Mouse (Mus musculus): Measurements from ENCODE around the gene Vps50. TPM values are rescaled to one million over a fixed set of nuclear protein-coding genes. Genes with fewer than 3 reads are reported as not detected.

The Vps50 gene
- total and polyA plus RNA-seq, 3 experiments, result 3.2 to 14.8 (median 13.9) TPM

GRCm38 (mm10) chr6:3470706-3471105 lies 27.5 kb upstream of the Vps50 start:
- Histone ChIP-seq H3K4me3 (no peak overlapping the region), H3K79me2 (replicated peaks; ENCODE audit: control insufficient read depth, insufficient read depth, low read length) (no peaks in the 10 kb centered on the region), H3K4me1 (ENCODE audit: control insufficient read depth, insufficient read depth, low read length) (no peaks in the 10 kb centered on the region), H3K27me3 (ENCODE audit: control insufficient read depth, insufficient read depth, low read length) (no peaks in the 10 kb centered on the region), H3K9ac (ENCODE audit: low read depth, low read length) (no peak overlapping the region), H3K36me3 (ENCODE audit: control insufficient read depth, insufficient read depth, low read length) (no peaks in the 10 kb centered on the region), H3K27ac (no peak overlapping the region)
- no peak for TF ChIP-seq EP300 (IDR thresholded peaks at IDR 0.05; ENCODE audit: insufficient read depth, low read depth, low read length)
- intact Hi-C loops (cut with DNase I), result no loop called here
- no peak for DNase-seq
- WGBS, result 71% methylated on average over 2 of the region's 2 CpGs

GRCm38 (mm10) chr6:3476299-3476698 lies 21.9 kb upstream of the Vps50 start:
- no peaks in the 10 kb centered on the region for H3K27me3 ChIP-seq (ENCODE audit: control insufficient read depth, insufficient read depth, low read length)
- intact Hi-C loops (cut with DNase I), result no loop called here
- no peak for DNase-seq
- no peak for TF ChIP-seq CTCF (IDR thresholded peaks at IDR 0.05)
- TF ChIP-seq POLR2A (IDR thresholded peaks at IDR 0.05; ENCODE audit: insufficient read depth, low read depth, low read length), result no peak
- TF ChIP-seq EP300 (IDR thresholded peaks at IDR 0.05; ENCODE audit: insufficient read depth, low read depth, low read length), result no peak
- 52% methylated on average over 2 of the region's 2 CpGs for WGBS
- H3K4me3 ChIP-seq, result no peak overlapping the region
- H3K9ac ChIP-seq (ENCODE audit: low read depth, low read length), result no peak overlapping the region
- H3K27ac ChIP-seq, result no peak overlapping the region
- no peaks in the 10 kb centered on the region for H3K4me1 ChIP-seq (ENCODE audit: control insufficient read depth, insufficient read depth, low read length)
- H3K36me3 ChIP-seq (ENCODE audit: control insufficient read depth, insufficient read depth, low read length), result no peaks in the 10 kb centered on the region
- no peaks in the 10 kb centered on the region for H3K79me2 ChIP-seq (replicated peaks; ENCODE audit: control insufficient read depth, insufficient read depth, low read length)

GRCm38 (mm10) chr6:3479853-3480252 lies 18.3 kb upstream of the Vps50 start:
- Histone ChIP-seq H3K4me3 (no peak overlapping the region), H3K27me3 (ENCODE audit: control insufficient read depth, insufficient read depth, low read length) (no peaks in the 10 kb centered on the region), H3K9ac (ENCODE audit: low read depth, low read length) (no peak overlapping the region), H3K36me3 (ENCODE audit: control insufficient read depth, insufficient read depth, low read length) (no peaks in the 10 kb centered on the region), H3K79me2 (replicated peaks; ENCODE audit: control insufficient read depth, insufficient read depth, low read length) (no peaks in the 10 kb centered on the region), H3K4me1 (ENCODE audit: control insufficient read depth, insufficient read depth, low read length) (no peaks in the 10 kb centered on the region), H3K27ac (no peak overlapping the region)
- WGBS, result 73% methylated on average over 5 of the region's 5 CpGs
- TF ChIP-seq POLR2A (IDR thresholded peaks at IDR 0.05; ENCODE audit: insufficient read depth, low read depth, low read length) (no peak), CTCF (IDR thresholded peaks at IDR 0.05) (no peak), EP300 (IDR thresholded peaks at IDR 0.05; ENCODE audit: insufficient read depth, low read depth, low read length) (no peak)
- no peak for DNase-seq
- intact Hi-C loops (cut with DNase I), result no loop called here

GRCm38 (mm10) chr6:3481705-3482104 lies 16.5 kb upstream of the Vps50 start:
- H3K4me1 ChIP-seq (ENCODE audit: control insufficient read depth, insufficient read depth, low read length), result no peaks in the 10 kb centered on the region
- WGBS, result 52% methylated on average over 3 of the region's 3 CpGs
- no peak overlapping the region for H3K9ac ChIP-seq (ENCODE audit: low read depth, low read length)
- no peaks in the 10 kb centered on the region for H3K79me2 ChIP-seq (replicated peaks; ENCODE audit: control insufficient read depth, insufficient read depth, low read length)
- intact Hi-C loops (cut with DNase I), result no loop called here
- no peak overlapping the region for H3K27ac ChIP-seq
- H3K27me3 ChIP-seq (ENCODE audit: control insufficient read depth, insufficient read depth, low read length), result 0 out of 2 replicates have a peak, but pooled peaks cover 1% of the 10 kb centered on the region
- DNase-seq, result no peak
- H3K4me3 ChIP-seq, result no peak overlapping the region
- no peak for TF ChIP-seq EP300 (IDR thresholded peaks at IDR 0.05; ENCODE audit: insufficient read depth, low read depth, low read length)
- no peaks in the 10 kb centered on the region for H3K36me3 ChIP-seq (ENCODE audit: control insufficient read depth, insufficient read depth, low read length)

GRCm38 (mm10) chr6:3485133-3485532 lies 13.0 kb upstream of the Vps50 start:
- Histone ChIP-seq H3K27ac (no peak overlapping the region), H3K79me2 (replicated peaks; ENCODE audit: control insufficient read depth, insufficient read depth, low read length) (no peaks in the 10 kb centered on the region), H3K27me3 (ENCODE audit: control insufficient read depth, insufficient read depth, low read length) (0 out of 2 replicates have a peak, but pooled peaks cover 1% of the 10 kb centered on the region), H3K4me1 (ENCODE audit: control insufficient read depth, insufficient read depth, low read length) (no peaks in the 10 kb centered on the region), H3K4me3 (no peak overlapping the region), H3K36me3 (ENCODE audit: control insufficient read depth, insufficient read depth, low read length) (no peaks in the 10 kb centered on the region), H3K9ac (ENCODE audit: low read depth, low read length) (no peak overlapping the region)
- no peak for DNase-seq
- 62% methylated on average over 3 of the region's 3 CpGs for WGBS
- TF ChIP-seq POLR2A (IDR thresholded peaks at IDR 0.05; ENCODE audit: insufficient read depth, low read depth, low read length) (no peak), CTCF (IDR thresholded peaks at IDR 0.05) (no peak), EP300 (IDR thresholded peaks at IDR 0.05; ENCODE audit: insufficient read depth, low read depth, low read length) (no peak)
- intact Hi-C loops (cut with DNase I), result no loop called here

- H3K9ac ChIP-seq (ENCODE audit: low read depth, low read length), result no peak overlapping the region
- no peak for DNase-seq
Measured at GRCm38 (mm10) chr6:3487355-3487754, 10.8 kb upstream of the Vps50 start.

More at GRCm38 (mm10) chr6:3487355-3487754, 10.8 kb upstream of the Vps50 start:
- no peak overlapping the region for H3K27ac ChIP-seq
- H3K4me1 ChIP-seq (ENCODE audit: control insufficient read depth, insufficient read depth, low read length), result no peaks in the 10 kb centered on the region
- H3K4me3 ChIP-seq, result no peak overlapping the region
- H3K27me3 ChIP-seq (ENCODE audit: control insufficient read depth, insufficient read depth, low read length), result 0 out of 2 replicates have a peak, but pooled peaks cover 1% of the 10 kb centered on the region
- H3K36me3 ChIP-seq (ENCODE audit: control insufficient read depth, insufficient read depth, low read length), result no peaks in the 10 kb centered on the region
- WGBS, result 75% methylated on average over 1 of the region's 1 CpGs
- intact Hi-C loops (cut with DNase I), result no loop called here
- no peak for TF ChIP-seq POLR2A (IDR thresholded peaks at IDR 0.05; ENCODE audit: insufficient read depth, low read depth, low read length)
- TF ChIP-seq EP300 (IDR thresholded peaks at IDR 0.05; ENCODE audit: insufficient read depth, low read depth, low read length), result no peak
- TF ChIP-seq CTCF (IDR thresholded peaks at IDR 0.05), result no peak
- H3K79me2 ChIP-seq (replicated peaks; ENCODE audit: control insufficient read depth, insufficient read depth, low read length), result no peaks in the 10 kb centered on the region

All from heart, adult 2 months (tissue).